Mouse (Mus musculus) G1E (cell line): ENCODE data around the gene Myh13. TPM values are rescaled to one million over a fixed set of nuclear protein-coding genes. Genes with fewer than 3 reads are reported as not detected.

Source experiments
- ATAC-seq: 2 replicates; pipeline ENCODE4 v1.8.0; 2016; ENCODE audit warnings: mild to moderate bottlenecking; ENCODE audit not compliant: insufficient number of reproducible peaks, poor library complexity, low FRiP score, severe bottlenecking; ENCODE audit errors: extremely low read depth
- DNase-seq: peaks from one replicate; pipeline ENCODE4 v3.0.0; 2012; ENCODE audit warnings: low spot score
- H3K27me3 ChIP-seq: 2 replicates; pipeline ENCODE4 v1.6.1; 2012; ENCODE audit warnings: mild to moderate bottlenecking, low read length, inconsistent platforms; ENCODE audit not compliant: insufficient read depth
- H3K36me3 ChIP-seq: replicated peaks from 2 replicates; pipeline ENCODE3; 2012; ENCODE audit warnings: mild to moderate bottlenecking, inconsistent platforms
- H3K4me1 ChIP-seq: 2 replicates; pipeline ENCODE4 v1.6.1; 2012; ENCODE audit warnings: low read depth, low read length, inconsistent platforms, mixed read lengths; ENCODE audit not compliant: insufficient read depth
- H3K4me3 ChIP-seq: 2 replicates; pipeline ENCODE4 v1.5.1; 2012; ENCODE audit warnings: low read depth, mild to moderate bottlenecking, inconsistent platforms, low read length, moderate library complexity, mixed read lengths
- H3K9me3 ChIP-seq: replicated peaks from 2 replicates; pipeline ENCODE4 v1.6.1; 2012; ENCODE audit warnings: inconsistent platforms
- CTCF ChIP-seq: IDR thresholded peaks from 2 replicates; pipeline ENCODE4 v1.5.1; 2012; ENCODE audit warnings: low read depth, low read length, inconsistent platforms, mixed read lengths
- GATA1 ChIP-seq: IDR thresholded peaks from 2 replicates; pipeline ENCODE4 v1.6.1; 2012; ENCODE audit warnings: borderline replicate concordance, low read length, inconsistent platforms, mixed read lengths
- GATA2 ChIP-seq: IDR thresholded peaks from 2 replicates; pipeline ENCODE4 v1.6.1; 2012; ENCODE audit warnings: low read depth, low read length, inconsistent platforms, borderline replicate concordance
- POLR2AphosphoS5 ChIP-seq: IDR thresholded peaks from 2 replicates; pipeline ENCODE4 v1.6.1; 2012; ENCODE audit warnings: low read depth, low read length, inconsistent platforms; ENCODE audit not compliant: insufficient replicate concordance
- TAL1 ChIP-seq: conservative IDR thresholded peaks from 2 replicates; pipeline ENCODE4 v1.6.1; 2012; ENCODE audit warnings: low read depth, low read length, inconsistent platforms, mixed read lengths
- polyA plus RNA-seq: library from polyadenylated mRNA; stranded (reverse); fragments of >175 nt; gene quantifications from 2 replicates; pipeline ENCODE4 v1.2.3, GENCODE M21; 2012
- total RNA-seq, 2 experiments: library from RNA; stranded (forward) in 1 of 2; stranded (reverse) in 1 of 2; fragments of 200-1000 nt in 1 of 2; fragments of >200 nt in 1 of 2; fragmentation: Nextera tagmentation in 1 of 2; gene quantifications; 2 replicates each; pipeline ENCODE4 v1.2.3; 2014 to 2017

Myh13 gene
- total RNA-seq (2014; fragmentation: Nextera tagmentation) (not detected in 2 replicates), total RNA-seq (2017) (0.05 TPM in 1 of 2 replicates, not detected in the other), polyA plus RNA-seq (not detected in 2 replicates)

- TF ChIP-seq CTCF (no peak), POLR2AphosphoS5 (no peak), TAL1 (no peak), GATA1 (no peak), GATA2 (no peak)
- H3K27me3 ChIP-seq = no peaks in the 10 kb centered on the region
- H3K36me3 ChIP-seq = no peaks in the 10 kb centered on the region
- H3K4me1 ChIP-seq = no peaks in the 10 kb centered on the region
- DNase-seq (no peak), ATAC-seq (no peak)
- H3K4me3 ChIP-seq = no peak within 1 kb of the TSS
- peaks cover 23% of the 10 kb centered on the region for H3K9me3 ChIP-seq
Observed at GRCm38 (mm10) chr11:67321358-67321757, at the start of gene Myh13. Gene Myh13 (plus strand): TSS chr11:67321658.

GRCm38 (mm10) chr11:67276601-67277174, 44.8 kb upstream of the Myh13 start, which contains the start of gene Myh8:
Gene Myh8 (plus strand): TSS chr11:67277124.
- no peak for DNase-seq
- Histone ChIP-seq H3K36me3 (no peaks in the 10 kb centered on the region), H3K9me3 (peaks cover 27% of the 10 kb centered on the region), H3K4me1 (no peaks in the 10 kb centered on the region), H3K27me3 (no peaks in the 10 kb centered on the region), H3K4me3 (no peak within 1 kb of the TSS)
- TF ChIP-seq CTCF (no peak), GATA1 (no peak), GATA2 (no peak), POLR2AphosphoS5 (no peak), TAL1 (no peak)
- ATAC-seq = no peak

- no peaks in the 10 kb centered on the region for H3K27me3 ChIP-seq
- no peak for DNase-seq
- ATAC-seq = no peak
- peaks cover 50% of the 10 kb centered on the region for H3K9me3 ChIP-seq
- H3K4me3 ChIP-seq = no peak overlapping the region
- TF ChIP-seq CTCF = no peak
- no peak for TF ChIP-seq GATA2
- H3K36me3 ChIP-seq = no peaks in the 10 kb centered on the region
- no peaks in the 10 kb centered on the region for H3K4me1 ChIP-seq
Observed at GRCm38 (mm10) chr11:67293440-67293839, 28.0 kb upstream of the Myh13 start.

GRCm38 (mm10) chr11:67313733-67314452, 7.6 kb upstream of the Myh13 start:
- H3K4me1 ChIP-seq = no peaks in the 10 kb centered on the region
- H3K27me3 ChIP-seq = no peaks in the 10 kb centered on the region
- DNase-seq (no peak), ATAC-seq (no peak)
- H3K9me3 ChIP-seq = peaks cover 28% of the 10 kb centered on the region
- H3K4me3 ChIP-seq = no peak overlapping the region
- no peaks in the 10 kb centered on the region for H3K36me3 ChIP-seq
- TF ChIP-seq POLR2AphosphoS5 (no peak), TAL1 (no peak), CTCF (no peak), GATA2 (no peak)

GRCm38 (mm10) chr11:67326536-67326935, 5.1 kb downstream of the Myh13 start:
- ATAC-seq = no peak
- DNase-seq = no peak

GRCm38 (mm10) chr11:67344556-67344955, 23.1 kb downstream of the Myh13 start:
- ATAC-seq (no peak), DNase-seq (no peak)
- Histone ChIP-seq H3K9me3 (peaks cover 39% of the 10 kb centered on the region), H3K4me3 (no peak overlapping the region), H3K36me3 (no peaks in the 10 kb centered on the region), H3K27me3 (no peaks in the 10 kb centered on the region), H3K4me1 (no peaks in the 10 kb centered on the region)
- TF ChIP-seq GATA1 = no peak
- TF ChIP-seq GATA2 = no peak
- no peak for TF ChIP-seq TAL1
- TF ChIP-seq POLR2AphosphoS5 = no peak
- TF ChIP-seq CTCF = no peak

More at GRCm38 (mm10) chr11:67326536-67326935, 5.1 kb downstream of the Myh13 start:
- H3K4me3 ChIP-seq = no peak overlapping the region
- no peaks in the 10 kb centered on the region for H3K36me3 ChIP-seq
- H3K9me3 ChIP-seq = peaks cover 49% of the 10 kb centered on the region
- no peaks in the 10 kb centered on the region for H3K4me1 ChIP-seq
- no peaks in the 10 kb centered on the region for H3K27me3 ChIP-seq
- TF ChIP-seq POLR2AphosphoS5 (no peak), TAL1 (no peak), GATA1 (no peak), CTCF (no peak), GATA2 (no peak)
